Mouse (Mus musculus): ENCODE data around the gene Acap3.

The Acap3 gene

GRCm38 (mm10) chr4:155932031-155932430 lies 40.4 kb downstream of the Acap3 start:
- in situ Hi-C loops (cut with MseI, MboI), result no loop called here

- in situ Hi-C loops (cut with MseI, MboI), result loop anchor here in 1 of 2 experiments (5.0 kb wide), 1 partner anchor 36 kb away; no protein-coding TSS in a partner anchor
These were observed 51.4 kb downstream of the Acap3 start for GRCm38 (mm10) chr4:155943049-155943452.

- in situ Hi-C loops (cut with MseI, MboI), result loop anchor here in 1 of 2 experiments (5.0 kb wide), 1 partner anchor 36 kb away; no protein-coding TSS in a partner anchor
These were observed 52.1 kb downstream of the Acap3 start, which contains the start of gene Ube2j2 for GRCm38 (mm10) chr4:155943534-155944249. TSS of gene Ube2j2 (plus strand) at chr4:155943831.

GRCm38 (mm10) chr4:155944271-155944670 lies 52.6 kb downstream of the Acap3 start:
- in situ Hi-C loops (cut with MseI, MboI), result loop anchor here in 1 of 2 experiments (5.0 kb wide), 1 partner anchor 37 kb away; no protein-coding TSS in a partner anchor

- in situ Hi-C loops (cut with MseI, MboI), result no loop called here
These were observed 55.5 kb downstream of the Acap3 start for GRCm38 (mm10) chr4:155947094-155947493.

GRCm38 (mm10) chr4:155955491-155955890 lies 63.9 kb downstream of the Acap3 start:
- in situ Hi-C loops (cut with MseI, MboI), result no loop called here
